Mouse (Mus musculus): Measurements from ENCODE around the gene Incenp. TPM values are rescaled to one million over a fixed set of nuclear protein-coding genes. Genes with fewer than 3 reads are reported as not detected.
A peak's percentile ranks its signal among the peaks of the same experiment; 100 is the strongest.

Gene Incenp
- polyA plus RNA-seq, 1 experiment from 2014 or later: 24.3 TPM

DNA sequence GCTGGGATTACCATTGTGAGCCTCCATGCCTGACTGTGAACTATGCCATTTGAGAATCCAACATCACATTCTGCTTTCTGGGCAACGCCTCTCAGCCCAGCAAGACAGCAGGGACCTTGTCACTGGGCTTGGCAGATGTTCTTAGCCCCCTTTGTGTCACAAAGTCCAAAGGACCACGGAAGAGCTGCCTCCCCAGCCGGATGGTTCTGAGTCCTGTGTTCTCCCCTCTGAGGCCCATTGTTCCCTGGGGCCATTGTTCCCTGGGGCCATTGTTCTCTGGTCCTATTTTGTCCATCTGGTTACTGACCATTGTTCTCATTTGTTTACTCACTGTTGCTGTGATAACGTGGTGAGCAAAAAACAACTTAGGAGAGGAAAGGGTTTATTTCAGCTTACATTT lies 41.6 kb upstream of the Incenp start:
- no peak for TF ChIP-seq CTCF (IDR thresholded peaks at IDR 0.05; ENCODE audit: low read depth)
- Histone ChIP-seq H3K4me1 (replicated peaks; ENCODE audit: control insufficient read depth, insufficient read depth, low read length) (no peaks in the 10 kb centered on the region; the same call in none of the 2 replicates), H3K4me2 (replicated peaks; ENCODE audit: low read depth) (no peak overlapping the region), H3K36me3 (ENCODE audit: control insufficient read depth, insufficient read depth) (no peaks in the 10 kb centered on the region), H3K9me3 (ENCODE audit: control insufficient read depth) (no peaks in the 10 kb centered on the region), H3K27me3 (replicated peaks; ENCODE audit: control insufficient read depth, insufficient read depth, low read length) (no peaks in the 10 kb centered on the region), H3K9ac (ENCODE audit: low read depth, low read length) (no peak overlapping the region), H3K27ac (ENCODE audit: low read depth, low read length) (no peak overlapping the region), H3K4me3 (ENCODE audit: low read depth, low read length) (no peak overlapping the region)
- ATAC-seq: no peak
- 49% methylated on average over 4 of the region's 4 CpGs for WGBS

GRCm38 (mm10) chr19:9939841-9940240 lies 40.5 kb upstream of the Incenp start:
- no peak for ATAC-seq
- no peaks in the 10 kb centered on the region for H3K36me3 ChIP-seq (ENCODE audit: control insufficient read depth, insufficient read depth)
- H3K9me3 ChIP-seq (ENCODE audit: control insufficient read depth): no peaks in the 10 kb centered on the region
- no peaks in the 10 kb centered on the region for H3K27me3 ChIP-seq (replicated peaks; ENCODE audit: control insufficient read depth, insufficient read depth, low read length)
- H3K27ac ChIP-seq (ENCODE audit: low read depth, low read length): no peak overlapping the region
- H3K4me2 ChIP-seq (replicated peaks; ENCODE audit: low read depth): no peak overlapping the region
- 81% methylated on average over 7 of the region's 7 CpGs for WGBS
- TF ChIP-seq CTCF (IDR thresholded peaks at IDR 0.05; ENCODE audit: low read depth): no peak
- no peaks in the 10 kb centered on the region; the same call in none of the 2 replicates for H3K4me1 ChIP-seq (replicated peaks; ENCODE audit: control insufficient read depth, insufficient read depth, low read length)
- H3K9ac ChIP-seq (ENCODE audit: low read depth, low read length): no peak overlapping the region
- H3K4me3 ChIP-seq (ENCODE audit: low read depth, low read length): no peak overlapping the region

GRCm38 (mm10) chr19:9938824-9939303 lies 39.5 kb upstream of the Incenp start:
- 59% methylated on average over 13 of the region's 13 CpGs for WGBS
- H3K9ac ChIP-seq (ENCODE audit: low read depth, low read length): no peak overlapping the region

GRCm38 (mm10) chr19:9938156-9938823 lies 38.9 kb upstream of the Incenp start:
- no peak overlapping the region for H3K4me2 ChIP-seq (replicated peaks; ENCODE audit: low read depth)
- no peak overlapping the region for H3K9ac ChIP-seq (ENCODE audit: low read depth, low read length)
- 54% methylated on average over 6 of the region's 6 CpGs for WGBS
- H3K27ac ChIP-seq (ENCODE audit: low read depth, low read length): no peak overlapping the region; the same call in 1 of the 2 replicates
- no peak for TF ChIP-seq CTCF (IDR thresholded peaks at IDR 0.05; ENCODE audit: low read depth)
- H3K36me3 ChIP-seq (ENCODE audit: control insufficient read depth, insufficient read depth): no peaks in the 10 kb centered on the region
- H3K4me3 ChIP-seq (ENCODE audit: low read depth, low read length): no peak overlapping the region
- no peaks in the 10 kb centered on the region for H3K9me3 ChIP-seq (ENCODE audit: control insufficient read depth)
- no peaks in the 10 kb centered on the region for H3K27me3 ChIP-seq (replicated peaks; ENCODE audit: control insufficient read depth, insufficient read depth, low read length)
- no peak for ATAC-seq
- no peaks in the 10 kb centered on the region; the same call in none of the 2 replicates for H3K4me1 ChIP-seq (replicated peaks; ENCODE audit: control insufficient read depth, insufficient read depth, low read length)

More at GRCm38 (mm10) chr19:9938824-9939303, 39.5 kb upstream of the Incenp start:
- Histone ChIP-seq H3K27ac (ENCODE audit: low read depth, low read length) (no peak overlapping the region), H3K27me3 (replicated peaks; ENCODE audit: control insufficient read depth, insufficient read depth, low read length) (no peaks in the 10 kb centered on the region), H3K4me2 (replicated peaks; ENCODE audit: low read depth) (no peak overlapping the region), H3K4me1 (replicated peaks; ENCODE audit: control insufficient read depth, insufficient read depth, low read length) (no peaks in the 10 kb centered on the region; the same call in none of the 2 replicates), H3K36me3 (ENCODE audit: control insufficient read depth, insufficient read depth) (no peaks in the 10 kb centered on the region), H3K4me3 (ENCODE audit: low read depth, low read length) (no peak overlapping the region), H3K9me3 (ENCODE audit: control insufficient read depth) (no peaks in the 10 kb centered on the region)
- no peak for TF ChIP-seq CTCF (IDR thresholded peaks at IDR 0.05; ENCODE audit: low read depth)
- peak; percentile 58 for ATAC-seq

DNA sequence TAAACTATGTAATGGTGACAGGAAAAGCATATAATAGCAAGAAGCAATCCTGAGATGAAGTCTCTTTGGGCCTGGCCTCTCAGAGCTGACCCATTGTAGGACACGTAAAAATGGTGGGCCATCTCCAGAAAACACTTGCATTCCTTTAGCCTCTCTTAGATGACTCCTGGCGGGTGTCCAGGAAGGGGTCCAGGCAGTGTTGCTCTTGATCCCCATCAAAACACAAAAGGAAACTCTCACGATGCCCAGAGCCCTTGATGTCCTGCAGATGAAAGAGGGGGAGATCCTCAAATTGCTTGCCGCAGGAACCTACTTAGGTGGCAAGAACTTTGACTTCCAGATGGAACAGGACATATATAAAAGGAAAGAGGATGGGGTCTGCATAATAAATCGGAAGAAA lies 38.1 kb upstream of the Incenp start:
- Histone ChIP-seq H3K4me2 (replicated peaks; ENCODE audit: low read depth) (no peak overlapping the region), H3K4me3 (ENCODE audit: low read depth, low read length) (no peak overlapping the region), H3K9ac (ENCODE audit: low read depth, low read length) (no peak overlapping the region), H3K9me3 (ENCODE audit: control insufficient read depth) (no peaks in the 10 kb centered on the region), H3K27ac (ENCODE audit: low read depth, low read length) (no peak overlapping the region), H3K4me1 (replicated peaks; ENCODE audit: control insufficient read depth, insufficient read depth, low read length) (no peaks in the 10 kb centered on the region; the same call in none of the 2 replicates), H3K27me3 (replicated peaks; ENCODE audit: control insufficient read depth, insufficient read depth, low read length) (no peaks in the 10 kb centered on the region), H3K36me3 (ENCODE audit: control insufficient read depth, insufficient read depth) (no peaks in the 10 kb centered on the region)
- 77% methylated on average over 5 of the region's 5 CpGs for WGBS
- no peak for TF ChIP-seq CTCF (IDR thresholded peaks at IDR 0.05; ENCODE audit: low read depth)
- no peak for ATAC-seq

DNA sequence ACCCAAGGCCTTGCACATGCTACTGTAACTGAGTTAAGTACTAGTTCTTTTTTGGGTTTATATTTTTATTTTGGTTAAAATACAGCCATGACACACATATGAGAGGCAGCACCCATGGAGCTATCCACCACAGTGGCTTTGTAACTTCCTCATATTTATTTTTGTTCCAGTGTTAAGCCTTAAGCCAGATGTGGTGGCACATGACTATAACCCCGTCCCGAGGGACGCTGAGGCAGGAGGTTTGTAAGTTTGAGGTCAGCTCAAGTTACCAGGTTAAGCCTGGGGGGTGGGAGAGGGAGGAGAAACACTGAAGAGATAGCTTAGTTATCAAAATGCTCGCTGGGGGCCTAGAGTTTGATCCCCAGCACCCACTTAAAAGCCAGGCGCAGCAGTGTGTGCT lies 37.2 kb upstream of the Incenp start:
- H3K27me3 ChIP-seq (replicated peaks; ENCODE audit: control insufficient read depth, insufficient read depth, low read length): no peaks in the 10 kb centered on the region
- no peak overlapping the region for H3K27ac ChIP-seq (ENCODE audit: low read depth, low read length)
- no peak for TF ChIP-seq CTCF (IDR thresholded peaks at IDR 0.05; ENCODE audit: low read depth)
- H3K4me3 ChIP-seq (ENCODE audit: low read depth, low read length): no peak overlapping the region
- ATAC-seq: no peak
- WGBS: 83% methylated on average over 5 of the region's 5 CpGs
- no peaks in the 10 kb centered on the region for H3K9me3 ChIP-seq (ENCODE audit: control insufficient read depth)
- no peak overlapping the region for H3K4me2 ChIP-seq (replicated peaks; ENCODE audit: low read depth)
- H3K36me3 ChIP-seq (ENCODE audit: control insufficient read depth, insufficient read depth): no peaks in the 10 kb centered on the region
- no peaks in the 10 kb centered on the region; the same call in none of the 2 replicates for H3K4me1 ChIP-seq (replicated peaks; ENCODE audit: control insufficient read depth, insufficient read depth, low read length)
- H3K9ac ChIP-seq (ENCODE audit: low read depth, low read length): no peak overlapping the region

All from intestine, postnatal 0 days (tissue).